Mouse (Mus musculus) thymus, postnatal 36 days (tissue): ENCODE results near the gene B3gnt9.

Source experiments
- DNase-seq, 2 experiments: peaks; one replicate each; pipeline ENCODE4 v3.0.0; 2022; ENCODE audit warnings: mixed read lengths in 2 of 2

Gene B3gnt9

DNA sequence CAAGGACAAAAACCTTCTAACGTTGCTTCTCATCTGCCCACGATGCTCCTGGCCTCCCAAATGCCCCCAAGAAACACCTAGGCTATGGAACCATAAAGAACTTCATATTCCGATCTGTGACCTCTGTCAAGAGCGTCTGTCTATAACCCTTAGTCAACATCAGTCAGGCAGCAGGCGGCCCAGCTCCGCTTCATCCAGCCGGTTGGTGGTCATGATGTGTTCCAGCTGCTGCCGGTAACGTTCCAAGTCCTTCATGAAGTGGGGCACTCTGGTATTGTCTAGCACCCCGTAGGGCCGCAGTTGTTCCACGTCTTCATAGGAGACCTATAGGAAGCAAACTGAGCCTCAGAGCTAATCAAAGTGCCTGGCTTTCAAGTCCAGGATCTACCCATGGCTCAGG, 26.9 kb upstream of the B3gnt9 start:
- DNase-seq, result no peak

DNA sequence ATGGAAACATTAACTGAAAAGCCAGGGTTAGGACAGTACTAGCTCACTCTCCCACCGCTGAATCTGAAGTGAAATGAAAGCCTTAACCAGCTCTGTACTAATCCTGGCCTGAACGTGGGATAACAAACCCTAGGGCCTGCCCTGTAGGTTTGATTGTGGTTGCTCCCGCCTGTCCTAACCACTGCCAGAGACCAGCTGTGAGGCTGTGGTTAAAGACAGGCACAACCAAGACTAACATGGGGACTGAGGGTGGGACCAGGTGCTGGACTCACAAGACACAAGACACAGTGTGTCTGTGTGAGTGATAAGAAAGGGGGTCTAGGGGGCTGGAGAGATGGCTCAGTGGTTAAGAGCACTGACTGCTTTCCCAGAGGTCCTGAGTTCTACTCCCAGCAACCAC, 25.6 kb upstream of the B3gnt9 start:
- no peak for DNase-seq

DNA sequence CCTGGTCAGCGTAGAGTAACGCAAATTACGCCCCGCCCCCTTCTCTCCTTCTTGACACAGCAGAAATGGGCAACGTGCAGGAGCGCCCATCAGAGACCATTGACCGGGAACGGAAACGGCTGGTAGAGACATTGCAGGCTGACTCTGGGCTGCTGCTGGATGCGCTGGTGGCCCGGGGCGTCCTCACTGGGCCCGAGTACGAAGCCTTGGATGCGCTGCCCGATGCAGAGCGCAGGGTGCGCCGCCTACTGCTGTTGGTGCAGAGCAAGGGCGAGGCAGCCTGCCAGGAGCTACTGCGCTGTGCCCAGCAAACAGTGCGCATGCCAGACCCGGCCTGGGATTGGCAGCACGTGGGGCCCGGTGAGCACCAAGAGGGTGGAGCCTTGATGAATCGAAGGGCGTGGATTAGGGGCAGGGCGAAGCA, 24.0 kb upstream of the B3gnt9 start:
- peak in 1 of 2 experiments; percentile 50 for DNase-seq

DNA sequence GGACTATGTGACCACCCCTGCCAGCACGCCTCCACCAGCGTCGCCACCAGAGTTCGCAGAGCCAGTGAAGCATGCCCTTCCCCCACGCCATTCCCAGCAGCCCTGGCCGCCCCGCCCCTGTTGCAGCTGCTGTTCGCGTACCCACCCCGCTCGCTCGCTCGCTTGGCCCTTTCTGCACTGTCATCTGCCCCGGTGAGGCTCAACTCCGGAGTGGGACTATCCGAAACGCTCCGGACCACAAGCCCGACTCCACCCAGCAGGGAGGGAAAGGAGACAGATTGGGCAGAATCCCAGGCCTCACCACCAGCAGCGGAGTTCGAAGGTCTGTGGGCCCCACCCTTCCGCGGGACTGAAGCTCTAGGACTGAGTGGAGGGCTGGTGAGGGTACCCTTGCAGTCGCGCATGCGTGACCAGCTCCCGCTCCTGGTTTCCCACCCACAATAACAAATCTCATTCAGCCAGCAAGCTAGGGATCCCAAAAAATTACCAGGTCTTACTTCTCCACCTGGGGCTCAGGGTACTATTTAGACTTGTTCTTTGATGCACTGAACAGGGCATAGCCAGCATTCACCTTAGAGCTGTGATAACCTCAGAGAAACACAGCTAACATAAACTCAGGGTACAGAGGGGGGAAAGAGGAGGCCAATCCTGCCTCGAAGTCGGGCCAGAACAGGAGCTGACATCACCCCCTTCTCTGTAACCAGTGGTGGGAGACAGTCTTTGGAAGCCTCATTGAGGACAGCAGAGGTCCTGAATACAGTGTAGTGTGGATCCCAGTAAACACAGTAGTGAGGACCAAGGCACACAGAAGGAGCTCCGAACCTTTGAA, 21.6 kb upstream of the B3gnt9 start:
- peak; percentile 52 to 60 for DNase-seq

DNA sequence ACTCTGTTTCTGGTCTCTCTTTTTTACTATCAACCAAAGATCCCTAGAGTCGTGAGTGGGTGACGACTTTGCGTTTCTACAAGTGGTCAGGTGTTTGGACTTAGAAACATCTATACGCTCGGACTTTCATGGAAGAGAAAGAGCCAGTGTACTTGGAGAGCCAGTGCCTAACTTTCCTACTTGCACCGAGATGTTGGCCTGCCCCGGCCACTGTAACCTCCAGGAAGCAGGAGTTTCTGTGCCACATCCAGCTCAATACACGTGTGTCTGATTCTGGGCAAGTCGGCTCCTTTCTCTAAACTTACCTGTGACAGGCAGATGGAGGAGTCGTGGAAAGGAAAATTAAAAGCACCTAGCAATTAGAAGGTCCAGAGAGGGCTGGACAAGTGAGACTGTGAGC, 20.9 kb upstream of the B3gnt9 start, which contains the start of gene Nol3:
TSS of gene Nol3 (plus strand) at position 301 of the 400 bp plus-strand sequence.
- no peak for DNase-seq

DNA sequence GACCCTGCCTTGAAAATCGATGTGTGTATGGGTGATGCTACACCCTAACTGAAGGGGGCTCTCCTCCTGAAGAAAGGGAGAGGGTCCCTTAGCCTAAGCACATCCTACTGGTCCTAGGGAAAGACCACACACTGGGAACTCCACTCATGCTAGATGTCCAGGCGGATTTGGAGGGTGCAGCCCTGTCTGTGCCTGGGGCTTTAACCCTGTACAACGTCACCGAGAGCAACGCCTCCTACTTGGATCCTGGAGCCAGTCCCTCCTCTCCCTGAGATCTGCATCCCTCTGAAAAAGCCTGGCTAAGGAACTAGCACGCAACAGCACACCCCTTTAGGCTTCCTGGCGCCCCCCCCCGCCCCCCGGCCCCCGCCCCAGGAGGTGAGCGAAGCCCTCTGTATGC, 20.4 kb upstream of the B3gnt9 start:
- DNase-seq, result no peak

DNA sequence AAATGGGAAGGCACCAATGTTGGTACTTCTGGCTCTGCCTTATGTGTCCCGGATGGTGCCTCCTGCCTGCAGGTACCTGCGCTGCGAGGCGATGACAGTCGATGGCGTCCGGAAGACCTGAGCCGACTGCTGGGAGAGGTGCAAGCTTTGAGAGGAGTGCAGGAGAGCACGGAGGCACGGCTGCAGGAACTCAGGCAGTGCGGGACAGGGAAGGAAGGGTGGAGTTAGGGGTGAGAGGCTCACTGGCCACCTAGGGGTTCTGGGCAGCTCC, 15.9 kb upstream of the B3gnt9 start:
- no peak for DNase-seq

DNA sequence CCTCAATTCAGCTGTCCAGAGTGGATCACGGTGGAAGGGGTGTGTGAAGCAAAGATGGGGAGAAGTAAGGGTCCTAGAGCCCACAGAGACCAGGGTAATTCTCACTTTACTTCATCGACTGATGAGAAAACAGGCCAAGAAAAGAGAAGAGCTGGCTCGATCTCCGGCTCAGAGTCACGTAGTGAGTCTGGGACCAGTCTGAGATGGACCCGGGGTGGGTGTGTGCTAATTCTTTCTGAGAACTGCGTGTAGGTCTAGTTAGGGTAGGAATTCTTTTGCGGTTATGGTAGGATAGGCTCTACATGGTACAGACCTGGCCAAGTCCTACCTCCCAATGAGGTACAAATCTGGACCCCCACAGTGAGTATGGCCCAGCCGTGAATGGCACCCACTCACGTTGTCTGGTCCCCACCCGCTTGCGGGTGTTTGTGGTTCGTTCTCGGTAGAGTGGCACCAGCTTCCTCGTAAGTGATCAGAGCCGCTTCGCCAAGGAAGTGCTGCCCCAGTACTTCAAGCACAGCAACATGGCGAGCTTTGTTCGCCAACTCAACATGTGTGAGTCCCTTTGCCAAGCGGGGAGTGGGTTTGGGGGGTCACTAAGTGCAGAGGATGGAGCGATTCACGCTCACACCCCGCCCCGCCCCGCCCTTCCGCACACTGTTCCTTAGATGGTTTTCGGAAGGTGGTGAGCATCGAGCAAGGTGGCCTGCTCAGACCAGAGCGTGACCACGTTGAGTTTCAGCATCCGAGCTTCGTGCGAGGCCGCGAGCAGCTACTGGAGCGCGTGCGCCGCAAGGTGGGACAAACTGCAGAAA, 15.4 kb upstream of the B3gnt9 start:
- no peak for DNase-seq

DNA sequence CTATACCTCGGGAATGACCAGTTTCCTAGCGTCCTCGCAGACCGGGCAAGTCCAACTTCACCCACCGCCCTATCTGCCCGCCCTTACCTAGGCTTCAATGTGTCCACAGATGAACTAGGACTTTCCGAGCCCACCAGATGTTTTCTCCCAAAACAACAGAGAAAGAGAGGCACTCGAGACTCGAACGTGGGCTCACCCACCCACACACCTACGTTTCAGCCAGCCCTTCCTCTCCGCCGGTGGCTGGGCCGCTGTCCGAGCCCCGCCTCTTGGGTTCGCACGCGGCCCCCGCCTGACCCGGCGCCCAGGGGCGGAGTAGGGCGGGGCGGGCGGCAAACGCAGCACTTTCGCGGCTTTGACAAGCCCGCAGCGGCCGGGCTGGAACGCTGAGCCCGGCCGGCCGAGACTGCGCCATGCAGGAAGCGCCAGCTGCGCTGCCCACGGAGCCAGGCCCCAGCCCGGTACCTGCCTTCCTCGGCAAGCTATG, 14.6 kb upstream of the B3gnt9 start, which contains the start of gene Hsf4:
TSS of gene Hsf4 (plus strand) at position 341 of the 487 bp plus-strand sequence.
- DNase-seq, result no peak

DNA sequence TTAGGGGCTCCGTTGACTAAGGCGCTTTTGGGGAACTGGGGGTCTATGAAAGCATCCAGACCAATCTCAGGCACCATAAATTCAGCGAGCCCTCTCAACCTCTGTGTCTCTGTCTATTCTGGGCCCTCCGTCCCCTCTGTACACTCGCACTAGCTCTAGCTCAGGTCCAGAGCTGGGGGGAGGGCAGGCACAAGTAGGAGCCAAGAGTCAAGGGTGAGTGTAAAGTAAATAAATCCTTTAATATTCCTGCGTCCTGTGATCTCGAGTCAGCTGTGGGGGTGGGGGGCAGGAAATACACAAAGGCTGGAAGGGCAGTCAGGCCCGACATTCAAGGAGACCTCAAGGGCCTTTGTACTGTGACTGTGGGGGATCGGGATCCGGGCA, 14.1 kb upstream of the B3gnt9 start:
- DNase-seq, result no peak

DNA sequence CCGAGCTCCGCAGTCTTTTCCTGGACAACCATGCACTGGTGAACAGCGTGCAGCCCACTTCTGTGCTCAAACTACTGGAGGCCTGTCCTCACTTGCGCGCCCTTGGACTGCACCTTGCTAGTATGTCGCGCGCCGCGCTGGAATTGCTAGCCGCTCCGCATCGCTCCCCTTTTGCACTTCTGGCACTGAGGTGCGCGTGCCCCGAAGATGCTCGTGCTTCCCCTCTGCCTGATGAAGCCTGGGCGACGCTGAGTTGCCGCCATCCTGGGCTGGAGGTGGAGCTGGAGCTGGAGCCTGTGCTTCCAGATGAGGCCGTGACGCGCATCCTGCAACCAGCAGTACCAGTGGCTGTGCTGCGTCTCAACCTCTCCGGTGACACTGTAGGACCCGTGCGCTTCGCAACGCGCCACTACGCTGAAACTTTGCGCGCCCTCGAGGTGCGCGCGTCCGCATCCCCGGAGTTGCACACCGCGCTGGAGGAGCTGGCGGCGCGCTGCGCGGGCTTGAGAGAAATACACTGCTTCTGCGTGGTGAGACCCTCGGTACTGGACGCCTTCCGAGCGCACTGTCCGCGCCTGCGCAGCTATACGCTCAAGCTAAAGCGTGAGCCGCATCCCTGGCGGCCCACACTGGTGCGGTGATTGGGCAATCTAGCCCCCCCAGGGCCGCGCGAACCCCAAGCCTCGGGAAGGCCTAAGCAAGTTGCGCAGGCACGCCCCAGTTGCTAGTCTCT, 13.6 kb upstream of the B3gnt9 start:
- no peak for DNase-seq

DNA sequence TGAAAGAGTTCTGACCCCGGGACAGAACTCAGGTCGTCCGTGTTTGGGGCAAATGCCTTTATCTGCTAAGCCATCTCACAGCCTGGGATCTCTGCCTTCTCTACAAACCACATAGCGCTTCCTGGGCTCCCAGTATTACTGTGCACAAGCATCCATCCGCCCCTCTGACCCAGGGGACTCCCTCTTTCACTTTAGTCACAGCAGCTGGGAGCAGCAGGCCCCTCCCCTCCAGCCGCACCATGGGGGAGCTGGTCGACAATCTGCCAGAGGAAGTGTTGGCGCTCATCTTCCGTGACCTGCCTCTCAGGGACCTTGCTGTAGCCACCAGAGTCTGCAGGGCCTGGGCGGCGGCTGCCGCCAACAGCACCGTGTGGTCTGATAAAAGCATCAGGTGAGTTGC, 11.8 kb upstream of the B3gnt9 start:
- DNase-seq, result peak; percentile 32 to 56

DNA sequence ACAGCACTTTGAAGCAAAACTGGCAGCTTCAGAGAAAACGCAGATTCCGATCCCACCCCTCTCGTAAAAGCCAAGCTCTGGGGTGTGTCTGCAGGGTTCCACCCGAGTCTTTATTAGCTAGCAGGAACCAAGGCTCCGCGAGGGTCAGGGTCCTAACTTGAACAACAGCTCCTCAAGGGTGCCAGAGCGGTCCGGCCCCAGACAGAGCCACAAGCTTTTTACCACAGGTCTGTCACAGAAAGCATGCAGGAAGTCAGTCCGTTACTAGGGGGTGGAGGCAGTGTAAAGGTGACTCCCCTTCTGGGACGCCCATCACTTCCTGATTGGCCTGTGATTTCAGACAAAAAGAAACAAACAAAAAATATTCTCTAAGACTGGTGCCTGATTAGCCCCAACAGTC, 10.2 kb upstream of the B3gnt9 start:
- peak; percentile 45 to 53 for DNase-seq

DNA sequence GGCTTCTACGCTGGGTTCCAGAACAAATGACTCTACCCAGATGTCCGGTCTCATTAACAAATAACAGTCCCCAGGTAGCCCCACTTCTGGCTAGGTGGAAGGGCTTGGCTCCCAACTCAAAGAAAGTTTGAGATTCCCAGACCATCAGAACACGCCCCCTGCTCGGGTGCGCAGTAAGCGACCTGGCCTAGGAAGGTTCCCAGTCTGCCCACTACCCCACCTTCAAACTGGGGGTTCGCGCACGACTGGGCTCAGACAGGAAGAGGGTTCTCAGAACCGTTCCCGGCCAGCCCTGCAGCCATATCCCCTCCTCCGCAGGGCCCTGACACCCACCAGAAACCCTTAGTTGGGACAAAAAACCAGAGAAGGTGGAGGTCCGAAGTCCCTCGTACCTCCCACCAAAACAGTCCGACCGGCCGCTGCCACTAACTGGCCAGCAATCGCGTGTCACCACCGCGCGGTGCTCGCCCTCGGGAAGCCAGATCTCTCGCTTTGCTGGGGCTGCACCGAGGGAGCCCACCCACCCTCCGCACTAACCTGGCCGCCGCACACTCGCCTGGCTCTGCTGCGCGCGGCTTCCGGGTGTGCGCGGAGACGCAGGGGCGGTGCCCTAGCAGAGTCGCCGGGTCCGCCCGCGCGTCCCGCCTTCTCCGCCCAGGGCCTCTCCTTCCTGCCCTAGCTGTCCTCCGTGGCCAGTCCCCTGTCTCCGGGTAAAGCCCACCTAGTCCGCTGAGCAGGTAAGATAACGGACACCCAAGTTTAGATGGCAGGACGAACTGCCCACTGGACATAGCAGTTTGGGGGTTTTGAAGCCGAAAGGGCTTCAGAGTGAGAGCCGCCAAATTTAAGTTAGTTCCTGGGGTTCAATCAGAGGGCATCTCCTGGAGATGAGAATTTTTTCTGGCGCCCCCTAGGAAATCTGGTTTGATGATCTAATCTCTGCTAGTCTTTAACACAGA, 9.3 kb upstream of the B3gnt9 start, which contains the start of the genes Tradd and Fbxl8:
TSS of gene Tradd (minus strand) at position 586 of the 959 bp plus-strand sequence.
TSS of gene Fbxl8 (plus strand) at position 625 of the 959 bp plus-strand sequence.
- DNase-seq, result peak; percentile 77 to 83

DNA sequence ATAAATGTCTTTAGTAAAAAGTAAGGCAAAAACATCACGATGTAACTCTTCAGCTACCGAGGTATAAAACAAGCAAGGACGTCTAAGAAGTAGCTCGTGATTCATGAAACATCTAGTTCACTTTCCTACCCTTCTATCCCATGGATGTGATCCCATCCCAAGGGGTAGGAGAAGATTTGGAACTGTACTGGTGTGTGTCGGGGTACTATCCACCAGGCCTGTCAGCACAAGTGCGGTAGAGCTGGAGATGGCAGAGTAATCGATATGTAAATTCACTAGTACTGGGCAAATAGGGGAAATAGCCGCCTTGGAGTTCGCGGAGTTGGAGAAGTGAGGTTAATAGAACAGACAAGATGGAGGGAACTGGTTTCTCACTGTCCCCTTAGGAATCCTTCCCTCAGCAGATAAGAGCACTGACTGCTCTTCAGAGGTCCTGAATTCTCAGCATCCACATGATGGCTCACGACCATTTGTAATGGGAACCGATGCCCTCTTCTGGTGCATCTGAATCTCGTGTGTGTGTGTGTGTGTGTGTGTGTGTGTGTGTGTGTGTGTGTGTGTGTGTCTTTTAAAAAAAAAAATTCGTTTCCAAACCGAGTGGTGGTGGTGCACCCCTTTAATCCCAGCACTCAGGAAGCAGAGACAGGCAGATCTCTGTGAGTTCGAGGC, 8.4 kb upstream of the B3gnt9 start:
- DNase-seq, result no peak

DNA sequence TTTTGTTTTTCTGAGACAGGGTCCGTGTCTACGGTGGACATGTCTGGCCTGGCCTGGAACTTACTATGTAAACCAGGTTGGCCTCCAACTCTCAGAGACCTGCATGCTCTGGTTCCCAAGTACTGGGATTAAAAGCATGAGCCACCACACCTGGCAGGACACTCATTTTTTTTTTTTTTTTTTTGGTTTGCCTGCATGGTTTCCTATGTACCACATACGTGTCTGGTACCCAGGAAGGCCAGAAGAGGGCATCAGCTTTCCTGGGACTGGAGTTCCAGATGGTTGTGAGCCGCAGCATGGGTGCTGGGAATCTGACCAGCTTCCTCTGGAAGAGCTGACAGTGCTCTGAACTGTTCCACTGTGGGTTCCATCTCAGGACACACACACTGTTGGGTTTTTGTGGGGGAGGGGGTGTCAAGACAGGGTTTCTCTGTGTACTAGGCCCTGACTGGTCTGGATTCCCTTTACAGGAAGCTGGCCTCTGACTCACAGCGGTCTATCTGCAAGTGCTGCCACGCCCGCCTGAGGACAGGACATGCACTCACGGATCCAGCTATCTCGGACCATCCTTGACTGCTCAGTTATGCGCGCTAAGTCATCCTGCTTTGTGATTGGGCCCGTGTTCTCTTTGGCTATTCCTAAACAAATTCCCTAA, 6.5 kb upstream of the B3gnt9 start:
- DNase-seq, result no peak

DNA sequence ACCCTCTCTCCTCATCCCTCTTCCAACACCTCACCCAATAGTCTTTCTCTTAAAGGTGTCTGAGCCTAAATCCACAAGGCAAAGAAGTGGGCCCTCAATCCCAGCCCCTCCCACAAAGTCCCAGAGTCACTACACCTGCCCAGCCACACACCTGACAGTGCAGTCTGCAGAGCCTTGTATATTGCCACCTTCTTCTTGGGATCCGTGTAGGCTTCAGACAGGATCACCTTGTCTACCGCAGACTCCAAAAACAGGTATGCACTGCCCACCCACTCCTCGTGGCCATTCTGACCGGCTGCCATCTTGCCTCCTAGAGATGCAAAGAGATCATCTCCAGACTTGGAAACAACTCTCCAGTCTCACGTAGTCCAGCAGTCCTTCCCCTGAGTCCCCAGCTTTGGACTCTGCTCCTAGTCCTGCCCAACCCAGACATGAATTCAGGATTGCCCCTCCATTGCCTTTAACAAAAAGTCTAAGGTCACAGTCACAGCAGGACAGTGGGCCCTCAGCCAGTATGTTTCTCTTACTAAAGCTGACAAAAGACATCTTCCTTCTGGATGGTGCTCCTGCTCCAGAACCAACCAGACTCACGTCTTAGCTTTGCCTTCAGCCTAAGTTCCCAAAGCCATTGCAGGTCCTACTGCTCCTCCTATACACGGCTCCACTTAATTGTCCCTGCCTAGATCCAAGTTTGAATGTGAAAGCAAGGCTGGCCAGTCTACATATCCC, 5.6 kb upstream of the B3gnt9 start:
- DNase-seq, result no peak

DNA sequence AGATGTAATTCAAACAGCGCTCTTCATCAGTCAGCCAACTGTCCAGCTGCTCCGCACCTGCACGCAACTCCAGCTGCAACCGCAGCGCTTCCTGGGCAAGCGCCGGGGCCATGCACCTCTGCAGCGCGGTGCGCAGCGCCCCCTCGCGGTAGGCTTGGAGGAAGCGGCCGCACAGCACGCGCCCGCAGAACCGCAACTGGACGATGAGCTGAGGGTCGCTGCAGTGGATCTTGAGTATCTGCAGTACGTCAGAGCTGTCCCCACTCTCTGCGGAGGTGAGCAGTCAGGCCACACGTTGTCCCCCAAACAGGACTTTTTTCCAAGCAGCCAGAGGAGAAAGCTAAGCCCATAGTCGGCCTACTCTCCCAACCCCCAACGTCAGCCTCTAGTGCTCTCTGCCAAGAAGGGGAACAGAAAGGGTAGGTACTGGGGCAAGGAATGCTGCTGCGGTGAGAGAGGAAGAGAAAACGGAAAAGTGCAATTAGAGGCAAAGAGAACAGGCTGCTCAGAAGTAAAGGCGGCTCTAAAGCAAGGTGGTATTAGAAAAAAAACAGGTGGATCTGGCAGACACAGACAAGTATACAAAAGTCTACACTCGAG, 4.9 kb upstream of the B3gnt9 start:
- DNase-seq, result peak; percentile 75 to 76

DNA sequence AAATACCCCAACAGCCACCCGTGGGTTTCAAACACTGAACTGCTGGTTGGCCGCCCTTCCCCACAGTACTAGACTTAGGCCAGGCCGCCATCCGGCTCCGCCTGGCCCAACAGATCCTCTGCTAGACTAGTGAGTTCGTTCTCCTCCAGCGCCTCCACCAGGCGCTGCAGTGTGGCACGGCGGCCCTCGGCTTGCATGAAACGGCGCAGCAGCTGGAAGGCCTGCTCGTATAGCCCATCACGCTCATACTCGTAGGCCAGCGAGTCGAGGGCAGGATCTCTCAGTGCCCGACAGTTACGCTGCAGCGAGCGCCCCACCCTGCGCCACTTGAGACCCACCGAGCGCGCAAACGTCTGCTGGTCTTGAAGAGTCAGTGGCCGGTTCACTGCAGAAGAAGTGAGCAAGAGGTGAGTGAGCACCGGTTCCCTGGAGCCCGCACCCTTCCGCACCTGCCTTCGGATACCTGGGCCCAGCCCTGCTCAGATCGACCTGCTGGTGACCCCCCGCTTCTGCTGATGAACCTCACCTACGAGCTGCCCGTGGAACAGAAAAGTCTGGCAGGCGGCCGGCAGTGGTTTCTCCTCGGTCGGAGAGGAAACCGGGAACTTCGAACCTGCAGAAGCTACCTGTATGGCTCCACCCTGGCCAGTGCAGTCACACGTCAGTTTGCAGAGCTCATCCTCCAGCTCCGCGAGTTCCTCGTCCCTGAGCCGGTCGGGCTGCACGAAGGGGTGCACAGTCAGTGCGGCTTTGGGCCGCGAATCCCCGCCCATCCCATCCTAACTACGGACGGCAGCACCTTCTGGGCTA, 4.2 kb upstream of the B3gnt9 start:
- DNase-seq, result peak in 1 of 2 experiments; percentile 29
